Mouse (Mus musculus) stomach, embryonic 15.5 days (tissue): ENCODE results near the gene Fgfr1op. TPM values are rescaled to one million over a fixed set of nuclear protein-coding genes. Genes with fewer than 3 reads are reported as not detected.
A peak's percentile ranks its signal among the peaks of the same experiment; 100 is the strongest.

ENCODE experiments used
- ATAC-seq: fragments of 200-750 bp; cut with Nextera tagmentation; 2 replicates; pipeline ENCODE4 v1.8.0; 2017; ENCODE audit warnings: low read depth, moderate number of reproducible peaks, moderate TSS enrichment; ENCODE audit not compliant: insufficient read depth, low FRiP score
- H3K27ac ChIP-seq: fragments of 300-500 bp; sonication (generic); 2 replicates; pipeline ENCODE4 v1.5.1; 2015; ENCODE audit warnings: mild to moderate bottlenecking, inconsistent platforms
- H3K27me3 ChIP-seq: fragments of 300-500 bp; sonication (generic); replicated peaks from 2 replicates; pipeline ENCODE4 v1.6.1; 2015; ENCODE audit warnings: inconsistent platforms
- H3K36me3 ChIP-seq: fragments of 300-500 bp; sonication (generic); 2 replicates; pipeline ENCODE4 v1.6.1; 2015; ENCODE audit warnings: inconsistent platforms
- H3K4me1 ChIP-seq: fragments of 300-500 bp; sonication (generic); 2 replicates; pipeline ENCODE4 v1.6.1; 2015; ENCODE audit warnings: inconsistent platforms
- H3K4me2 ChIP-seq: fragments of 300-500 bp; sonication (generic); 2 replicates; pipeline ENCODE4 v1.6.1; 2015; ENCODE audit warnings: mild to moderate bottlenecking, inconsistent platforms
- H3K4me3 ChIP-seq: fragments of 300-500 bp; sonication (generic); replicated peaks from 2 replicates; pipeline ENCODE4 v1.5.1; 2015; ENCODE audit warnings: inconsistent platforms
- H3K9ac ChIP-seq: fragments of 300-500 bp; sonication (generic); 2 replicates; pipeline ENCODE4 v1.6.1; 2015; ENCODE audit warnings: inconsistent platforms
- H3K9me3 ChIP-seq: fragments of 300-500 bp; sonication (generic); 2 replicates; pipeline ENCODE4 v1.6.1; 2016; ENCODE audit warnings: inconsistent platforms
- WGBS: fragments of 180-500 bp; shearing (Covaris S2); methylation state at CpG from one replicate; pipeline ENCODE4 v1.1.7; 2015; 5-methylcytosine and 5-hydroxymethylcytosine counted together
- polyA plus RNA-seq: library from polyadenylated mRNA; unstranded; fragments of >200 nt; fragmentation: Nextera tagmentation; extraction: Ambion mirVana; gene quantifications from 2 replicates; pipeline ENCODE4 v1.2.1, GENCODE M21; 2015

Gene Fgfr1op
- polyA plus RNA-seq, 1 experiment from 2014 or later, result 30.2 TPM

DNA sequence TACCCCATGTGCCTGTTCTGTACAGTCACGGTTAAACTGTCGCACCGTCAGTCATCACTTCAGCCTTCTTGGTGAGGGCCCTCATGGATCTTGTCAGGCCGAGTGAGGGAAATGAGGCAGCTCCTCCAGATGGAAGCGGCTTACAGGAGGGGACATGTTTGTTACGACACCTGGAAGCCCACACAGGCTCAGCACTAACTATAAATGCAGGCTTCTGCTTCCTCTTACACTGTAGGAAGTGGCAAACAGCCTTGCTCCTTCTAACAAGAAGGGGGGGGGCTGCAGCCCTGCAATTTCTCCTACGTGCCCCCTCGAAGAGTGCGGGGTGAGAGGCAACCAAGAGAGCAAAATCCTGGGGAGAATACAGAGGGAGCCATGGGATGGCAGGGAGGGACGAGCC, 45.4 kb downstream of the Fgfr1op start:
- H3K36me3 ChIP-seq, result no peaks in the 10 kb centered on the region
- 76% methylated on average over 10 of the region's 10 CpGs for WGBS
- no peaks in the 10 kb centered on the region for H3K27me3 ChIP-seq
- H3K4me2 ChIP-seq, result no peak overlapping the region
- no peak for ATAC-seq
- H3K27ac ChIP-seq, result no peak overlapping the region
- H3K4me1 ChIP-seq, result no peaks in the 10 kb centered on the region
- H3K4me3 ChIP-seq, result no peak overlapping the region
- no peaks in the 10 kb centered on the region for H3K9me3 ChIP-seq
- no peak overlapping the region for H3K9ac ChIP-seq

DNA sequence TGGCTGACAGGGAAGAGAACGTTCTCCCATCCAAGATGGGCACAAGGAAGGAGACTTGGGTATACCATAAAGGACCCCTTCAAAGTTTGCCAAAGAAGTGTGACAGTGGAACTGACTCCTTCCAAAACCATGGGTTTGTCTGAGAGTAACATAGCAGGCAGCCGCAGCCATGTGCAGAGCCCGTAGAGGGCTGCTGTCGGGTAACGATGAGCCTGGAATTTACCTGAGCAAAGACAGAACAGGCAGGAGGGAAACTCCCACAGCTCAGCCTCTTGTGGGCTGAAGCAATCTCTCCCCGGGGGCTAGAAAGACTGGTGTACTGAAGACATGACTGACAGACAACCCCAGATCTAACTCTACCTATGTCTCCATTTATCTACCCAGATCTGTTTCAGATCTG, 46.1 kb downstream of the Fgfr1op start:
- no peak overlapping the region for H3K4me3 ChIP-seq
- ATAC-seq, result no peak
- no peak overlapping the region for H3K9ac ChIP-seq
- WGBS, result 71% methylated on average over 6 of the region's 6 CpGs
- H3K27me3 ChIP-seq, result no peaks in the 10 kb centered on the region
- no peak overlapping the region for H3K4me2 ChIP-seq
- no peaks in the 10 kb centered on the region for H3K9me3 ChIP-seq
- no peaks in the 10 kb centered on the region for H3K36me3 ChIP-seq
- H3K4me1 ChIP-seq, result no peaks in the 10 kb centered on the region
- H3K27ac ChIP-seq, result no peak overlapping the region

- Histone ChIP-seq H3K9ac (no peak overlapping the region), H3K4me2 (no peak overlapping the region), H3K4me3 (no peak overlapping the region), H3K27ac (no peak overlapping the region), H3K27me3 (no peaks in the 10 kb centered on the region), H3K9me3 (no peaks in the 10 kb centered on the region), H3K36me3 (no peaks in the 10 kb centered on the region), H3K4me1 (no peaks in the 10 kb centered on the region)
- 83% methylated on average over 1 of the region's 1 CpGs for WGBS
- ATAC-seq, result no peak
Observed at GRCm38 (mm10) chr17:8214369-8214768, 49.1 kb downstream of the Fgfr1op start.

- WGBS, result 84% methylated on average over 12 of the region's 12 CpGs
- Histone ChIP-seq H3K27ac (no peak overlapping the region), H3K4me3 (no peak overlapping the region), H3K36me3 (no peaks in the 10 kb centered on the region), H3K9ac (no peak overlapping the region), H3K9me3 (no peaks in the 10 kb centered on the region), H3K4me2 (no peak overlapping the region), H3K4me1 (no peaks in the 10 kb centered on the region), H3K27me3 (no peaks in the 10 kb centered on the region)
- ATAC-seq, result no peak
Observed at GRCm38 (mm10) chr17:8215016-8215745, 49.9 kb downstream of the Fgfr1op start.

DNA sequence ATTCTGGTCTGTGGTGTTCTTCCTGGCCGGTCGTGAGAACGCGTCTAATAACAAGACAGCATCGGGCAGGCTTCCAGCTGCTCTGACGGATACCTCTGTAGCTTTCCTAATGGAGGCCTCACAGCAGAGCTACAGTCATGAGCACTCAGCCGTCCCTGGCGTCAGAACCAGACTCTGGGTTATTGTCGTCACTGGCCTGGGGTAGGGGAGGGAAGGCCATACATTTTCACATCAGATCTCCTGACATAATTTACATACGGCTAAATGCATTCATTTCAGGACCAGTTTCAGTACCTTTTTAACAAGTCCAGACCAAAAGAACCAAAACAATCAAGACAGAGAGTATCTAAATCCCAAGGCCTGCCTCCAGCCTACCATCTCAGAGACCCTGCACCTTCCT, 57.9 kb downstream of the Fgfr1op start:
- 57% methylated on average over 10 of the region's 10 CpGs for WGBS
- no peak overlapping the region for H3K4me2 ChIP-seq
- no peak overlapping the region for H3K4me3 ChIP-seq
- no peak overlapping the region for H3K27ac ChIP-seq
- no peak for ATAC-seq
- no peak overlapping the region for H3K9ac ChIP-seq
- H3K27me3 ChIP-seq, result no peaks in the 10 kb centered on the region
- no peaks in the 10 kb centered on the region for H3K9me3 ChIP-seq
- H3K36me3 ChIP-seq, result no peaks in the 10 kb centered on the region
- no peaks in the 10 kb centered on the region for H3K4me1 ChIP-seq

- Histone ChIP-seq H3K4me1 (no peaks in the 10 kb centered on the region), H3K27me3 (no peaks in the 10 kb centered on the region), H3K9ac (no peak overlapping the region), H3K4me2 (no peak overlapping the region), H3K9me3 (no peaks in the 10 kb centered on the region), H3K27ac (no peak overlapping the region), H3K36me3 (no peaks in the 10 kb centered on the region), H3K4me3 (no peak overlapping the region)
- WGBS, result 74% methylated on average over 1 of the region's 1 CpGs
- no peak for ATAC-seq
Observed at GRCm38 (mm10) chr17:8224072-8224471, 58.8 kb downstream of the Fgfr1op start.

- 81% methylated on average over 2 of the region's 2 CpGs for WGBS
- Histone ChIP-seq H3K9ac (no peak overlapping the region), H3K27me3 (no peaks in the 10 kb centered on the region), H3K4me1 (no peaks in the 10 kb centered on the region), H3K36me3 (no peaks in the 10 kb centered on the region), H3K4me3 (no peak overlapping the region), H3K4me2 (no peak overlapping the region), H3K27ac (no peak overlapping the region), H3K9me3 (no peaks in the 10 kb centered on the region)
- ATAC-seq, result no peak
Observed at GRCm38 (mm10) chr17:8225166-8225565, 59.9 kb downstream of the Fgfr1op start.

DNA sequence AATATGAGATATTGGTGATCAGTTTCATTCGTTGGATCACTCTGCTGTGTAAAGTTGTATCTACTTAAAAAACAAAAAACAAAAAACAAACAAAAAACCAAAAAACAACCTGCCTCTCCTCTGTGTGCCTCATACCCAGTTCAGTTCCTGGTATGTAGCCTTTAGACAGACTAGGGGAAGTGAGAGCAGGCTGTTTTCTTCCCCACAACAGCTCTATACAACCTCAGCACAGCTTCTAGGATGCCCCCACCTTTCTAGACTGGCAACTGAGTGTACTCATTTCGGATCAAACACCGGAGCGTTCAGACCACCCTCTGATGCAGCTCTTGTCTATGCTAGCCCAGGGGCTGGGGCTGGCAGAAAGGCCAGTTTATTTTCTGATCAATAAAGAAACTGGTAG, 60.4 kb downstream of the Fgfr1op start:
- Histone ChIP-seq H3K9me3 (no peaks in the 10 kb centered on the region), H3K27me3 (no peaks in the 10 kb centered on the region), H3K36me3 (no peaks in the 10 kb centered on the region), H3K9ac (no peak overlapping the region), H3K4me1 (no peaks in the 10 kb centered on the region), H3K27ac (no peak overlapping the region), H3K4me2 (no peak overlapping the region), H3K4me3 (no peak overlapping the region)
- ATAC-seq, result no peak
- WGBS, result 77% methylated on average over 4 of the region's 4 CpGs

- no peaks in the 10 kb centered on the region for H3K36me3 ChIP-seq
- no peak overlapping the region for H3K9ac ChIP-seq
- H3K4me3 ChIP-seq, result no peak overlapping the region
- no peaks in the 10 kb centered on the region for H3K27me3 ChIP-seq
- no peak overlapping the region for H3K27ac ChIP-seq
- no peak for ATAC-seq
- WGBS, result 47% methylated on average over 9 of the region's 9 CpGs
- H3K9me3 ChIP-seq, result no peaks in the 10 kb centered on the region
- H3K4me2 ChIP-seq, result no peak overlapping the region
- H3K4me1 ChIP-seq, result no peaks in the 10 kb centered on the region
Observed at GRCm38 (mm10) chr17:8228622-8229021, 63.3 kb downstream of the Fgfr1op start.

GRCm38 (mm10) chr17:8229607-8230006, 64.3 kb downstream of the Fgfr1op start:
- Histone ChIP-seq H3K4me1 (no peaks in the 10 kb centered on the region), H3K27ac (no peak overlapping the region), H3K9ac (no peak overlapping the region), H3K36me3 (no peaks in the 10 kb centered on the region), H3K9me3 (no peaks in the 10 kb centered on the region), H3K4me3 (no peak overlapping the region), H3K4me2 (no peak overlapping the region), H3K27me3 (no peaks in the 10 kb centered on the region)
- WGBS, result 73% methylated on average over 3 of the region's 3 CpGs
- peak; percentile 10; the same call in 1 of the 2 replicates for ATAC-seq

DNA sequence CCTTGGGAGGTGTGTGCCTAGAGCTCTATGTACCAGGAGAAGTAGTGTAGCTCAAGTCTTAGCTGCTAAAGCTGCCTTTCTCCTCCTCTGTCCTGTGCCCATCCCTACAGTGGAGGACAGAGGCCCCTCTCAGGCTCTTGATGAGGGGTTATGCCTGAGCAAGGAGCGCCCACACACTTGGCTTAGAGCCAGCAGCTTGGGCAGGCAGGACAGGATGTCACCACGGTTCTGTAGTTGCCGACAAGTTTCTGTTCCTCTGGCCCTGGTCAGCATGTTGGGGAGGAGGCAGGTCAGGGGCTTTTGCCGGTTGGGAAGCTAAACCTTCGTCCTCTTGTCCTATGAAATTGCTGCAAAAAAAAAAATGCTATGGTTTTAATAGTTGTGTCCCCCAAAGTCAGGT, 66.8 kb downstream of the Fgfr1op start:
- no peak overlapping the region for H3K27ac ChIP-seq
- no peak overlapping the region for H3K9ac ChIP-seq
- H3K36me3 ChIP-seq, result no peaks in the 10 kb centered on the region
- no peaks in the 10 kb centered on the region for H3K4me1 ChIP-seq
- H3K4me2 ChIP-seq, result no peak overlapping the region
- no peak for ATAC-seq
- H3K9me3 ChIP-seq, result no peaks in the 10 kb centered on the region
- no peak overlapping the region for H3K4me3 ChIP-seq
- H3K27me3 ChIP-seq, result no peaks in the 10 kb centered on the region
- WGBS, result 59% methylated on average over 5 of the region's 5 CpGs

GRCm38 (mm10) chr17:8233618-8234214, 68.4 kb downstream of the Fgfr1op start:
- Histone ChIP-seq H3K36me3 (no peaks in the 10 kb centered on the region), H3K9me3 (no peaks in the 10 kb centered on the region), H3K4me2 (no peak overlapping the region), H3K27ac (no peak overlapping the region), H3K4me3 (no peak overlapping the region), H3K27me3 (no peaks in the 10 kb centered on the region), H3K4me1 (no peaks in the 10 kb centered on the region), H3K9ac (no peak overlapping the region)
- WGBS, result 58% methylated on average over 15 of the region's 15 CpGs
- ATAC-seq, result 0 out of 2 replicates have a peak, but pooled peaks have one; percentile 31
